15 mouse cellular contexts compared by ENCODE assay signal in genomic region chr12:32054476-32055166, GRCm38 (mm10). TPM values are rescaled to one million over a fixed set of nuclear protein-coding genes. Genes with fewer than 3 reads are reported as not detected.
A peak's percentile ranks its signal among the peaks of the same experiment; 100 is the strongest.
DNase-seq lines count a peak whose midpoint lies in the region; ATAC-seq lines count a peak whose summit lies in the region.
"Had no signal": no experiment of that assay in that cellular context is flagged by ENCODE, and none has a peak within 500 bp of the region (broad histone marks: within the 10 kb centered on the region; RNA-seq: fewer than 3 reads in every experiment).

No protein-coding gene starts in this region.

- peak overlapping the region; percentile 35; the same call in 1 of the 2 replicates for H3K4me2 ChIP-seq in heart, embryonic 13.5 days
- H3K4me2 ChIP-seq in liver, embryonic 16.5 days (ENCODE audit: low read depth, low read length): peak overlapping the region; percentile 57

- 44% methylated on average over 9 of the region's 9 CpGs for WGBS in heart, embryonic 13.5 days
- WGBS in liver, embryonic 16.5 days (ENCODE audit: insufficient replicate concordance): 36% methylated on average over 9 of the region's 9 CpGs

- peak overlapping the region; percentile 13; the same call in 1 of the 2 replicates for H3K27ac ChIP-seq in heart, embryonic 13.5 days (replicated peaks)
- peak overlapping the region; percentile 90 for H3K27ac ChIP-seq in liver, embryonic 16.5 days (ENCODE audit: low read length)
- H3K27ac ChIP-seq: limb, embryonic 10.5 days had no signal

- peaks cover 33% of the 10 kb centered on the region for H3K4me1 ChIP-seq in heart, embryonic 13.5 days
- peaks cover 59% of the 10 kb centered on the region for H3K4me1 ChIP-seq in liver, embryonic 16.5 days (ENCODE audit: control insufficient read depth, low read depth, low read length)

- ATAC-seq in heart, embryonic 13.5 days (ENCODE audit: extremely low read depth, insufficient number of reproducible peaks, low FRiP score, low TSS enrichment): peak; percentile 47; the same call in 1 of the 2 replicates
- ATAC-seq in liver, embryonic 16.5 days (ENCODE audit: low read depth): peak; percentile 85
- ATAC-seq: inflammation-experienced regulatory T-cells, adult 6 months; lung, postnatal 0 days had no signal

- no peaks in the 10 kb centered on the region for H3K9me3 ChIP-seq in heart, embryonic 13.5 days
- no peaks in the 10 kb centered on the region for H3K9me3 ChIP-seq in liver, embryonic 16.5 days (replicated peaks; ENCODE audit: control insufficient read depth, low read length)
- H3K9me3 ChIP-seq: limb, embryonic 10.5 days had no signal

- 0 out of 2 replicates have a peak overlapping the region, but pooled peaks have one; percentile 5 for H3K9ac ChIP-seq in heart, embryonic 13.5 days
- H3K9ac ChIP-seq in liver, embryonic 16.5 days (ENCODE audit: low read depth, low read length): peak overlapping the region; percentile 66

- intact Hi-C loops in heart, postnatal 36 days (cut with DNase I): no loop called here

- H3K36me3 ChIP-seq in heart, embryonic 13.5 days: no peaks in the 10 kb centered on the region
- no peaks in the 10 kb centered on the region for H3K36me3 ChIP-seq in liver, embryonic 16.5 days (ENCODE audit: control insufficient read depth, insufficient read depth)

- H3K4me3 ChIP-seq in heart, embryonic 13.5 days: no peak overlapping the region
- peak overlapping the region; percentile 30 for H3K4me3 ChIP-seq in liver, embryonic 16.5 days (ENCODE audit: low read depth, low read length)
- H3K4me3 ChIP-seq: limb, embryonic 10.5 days had no signal

- no peak for DNase-seq in heart, postnatal 36 days
- DNase-seq in 3T3-L1 (ENCODE audit: low read depth, low spot score): peak; percentile 35
- DNase-seq in c-Kit-positive CD71-positive TER-119-negative erythroid progenitor cells, embryonic 14.5 days (ENCODE audit: low read depth): peak; percentile 51
- DNase-seq in embryo, embryonic 11 days: no peak
- DNase-seq in right cerebral cortex, adult 18-20 months: no peak
- no peak for DNase-seq in adrenal gland, postnatal 10 days
- DNase-seq: adrenal gland, adult 2 months; cerebellum, adult 11 months; gastrocnemius, postnatal 10 days; thymus, adult 2 months had no signal

- no peaks in the 10 kb centered on the region for H3K27me3 ChIP-seq in heart, embryonic 13.5 days (replicated peaks)
- no peaks in the 10 kb centered on the region for H3K27me3 ChIP-seq in liver, embryonic 16.5 days (ENCODE audit: control insufficient read depth, insufficient read depth, low read depth, low read length)

RNA-seq across cellular contexts. Expression of gene Prkar2b, which starts 6.5 kb away (rescaled TPM):
- polyA plus RNA-seq in heart, embryonic 13.5 days (2015; fragmentation: Nextera tagmentation; extraction: Ambion mirVana): 11.8 and 13.6 TPM in 2 replicates
- total RNA-seq in heart, postnatal 36 days (2021): 1 to 10 TPM; 2.5 to 9.3 TPM
- polyA plus RNA-seq in liver, embryonic 16.5 days (2015; fragmentation: Nextera tagmentation; extraction: Ambion mirVana): 51.1 and 53.8 TPM in 2 replicates
- total RNA-seq in adrenal gland, postnatal 10 days (2021): 100 to 1,000 TPM; 574 to 579 TPM

Comparison
In these comparisons a context has a peak if more than half of its experiments do, and no peak if none do; other contexts are left out.
1. DNase-seq: peak in 3T3-L1 (single experiment) and c-Kit-positive CD71-positive TER-119-negative erythroid progenitor cells, embryonic 14.5 days (single experiment); none in heart, postnatal 36 days (0 of 2), embryo, embryonic 11 days (single experiment), right cerebral cortex, adult 18-20 months (single experiment) and adrenal gland, postnatal 10 days (single experiment).
2. RNA of gene Prkar2b, which starts 6.5 kb away (total RNA-seq): 574 to 579 TPM in adrenal gland, postnatal 10 days; 2.5 to 9.3 TPM in heart, postnatal 36 days; every median in the first group is over 10 times any median in the second.